Mouse (Mus musculus) lung, adult 2 months (tissue): ENCODE measurements at regions not wholly inside any gene's neighbourhood (a gene's known extent, or its start where the extent isn't known, plus 50 kb on each side); places are given as distances from the start of the nearest gene placed in this dataset.

Experiments
- DNase-seq: peaks from one replicate; pipeline ENCODE4 v3.0.0; 2022
- H3K4me1 ChIP-seq: fragments of 200-500 bp; 2 replicates; pipeline ENCODE4 v1.6.1; 2011; ENCODE audit warnings: low read length; ENCODE audit not compliant: control insufficient read depth, insufficient read depth
- H3K4me3 ChIP-seq: fragments of 200-500 bp; replicated peaks from 2 replicates; pipeline ENCODE3; 2011; ENCODE audit warnings: low read depth, mild to moderate bottlenecking, control low read depth, low read length; ENCODE audit errors: extremely low read depth
- CTCF ChIP-seq: fragments of 200-500 bp; IDR thresholded peaks from 2 replicates; pipeline ENCODE4 v1.5.1; 2011; ENCODE audit warnings: mild to moderate bottlenecking, low read length, control low read depth; ENCODE audit not compliant: insufficient read depth
- POLR2A ChIP-seq: fragments of 200-500 bp; IDR thresholded peaks from 2 replicates; pipeline ENCODE4 v1.6.1; 2011; ENCODE audit warnings: low read depth, mild to moderate bottlenecking, control low read depth, low read length, borderline replicate concordance; ENCODE audit errors: extremely low read depth
- WGBS: fragments of 180-500 bp; shearing (Covaris S2); methylation state at CpG from one replicate; pipeline ENCODE4 v1.1.7; 2018; 5-methylcytosine and 5-hydroxymethylcytosine counted together

DNA sequence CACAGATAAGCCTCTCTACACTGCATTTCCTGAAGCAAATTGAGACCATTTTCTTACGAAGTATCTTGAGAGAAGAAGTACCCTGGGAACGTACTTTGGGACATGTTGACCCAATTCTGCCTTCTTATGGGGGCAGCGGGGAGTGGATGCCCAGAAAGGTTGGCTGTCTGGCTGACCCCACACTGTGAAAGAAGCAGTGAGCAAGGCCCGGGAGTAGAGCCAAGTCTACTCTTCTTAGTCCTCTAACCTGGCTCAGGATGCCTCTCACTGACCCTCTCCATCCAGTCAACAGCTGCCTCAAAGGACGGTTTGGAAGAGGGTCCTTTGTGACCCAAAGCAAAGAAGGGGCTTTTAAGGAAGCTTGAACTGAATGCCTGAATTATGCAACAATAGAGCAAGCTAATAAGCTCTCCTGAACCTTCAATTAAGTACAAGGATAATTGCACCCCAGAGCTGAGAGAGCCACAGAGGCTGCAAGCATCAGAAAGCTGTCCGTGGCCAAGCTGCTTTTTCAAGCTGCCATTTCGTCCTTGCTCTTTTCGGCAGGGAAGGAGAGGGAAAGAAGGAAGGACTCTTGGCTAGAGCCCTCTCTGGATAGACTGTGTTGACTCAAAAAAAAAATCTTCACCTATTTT lies 70.3 kb downstream of the Pctp start:
- 66% methylated on average over 8 of the region's 8 CpGs for WGBS
- DNase-seq = no peak
- Histone ChIP-seq H3K4me1 (no peaks in the 10 kb centered on the region), H3K4me3 (no peak overlapping the region)
- TF ChIP-seq POLR2A (no peak), CTCF (no peak)

DNA sequence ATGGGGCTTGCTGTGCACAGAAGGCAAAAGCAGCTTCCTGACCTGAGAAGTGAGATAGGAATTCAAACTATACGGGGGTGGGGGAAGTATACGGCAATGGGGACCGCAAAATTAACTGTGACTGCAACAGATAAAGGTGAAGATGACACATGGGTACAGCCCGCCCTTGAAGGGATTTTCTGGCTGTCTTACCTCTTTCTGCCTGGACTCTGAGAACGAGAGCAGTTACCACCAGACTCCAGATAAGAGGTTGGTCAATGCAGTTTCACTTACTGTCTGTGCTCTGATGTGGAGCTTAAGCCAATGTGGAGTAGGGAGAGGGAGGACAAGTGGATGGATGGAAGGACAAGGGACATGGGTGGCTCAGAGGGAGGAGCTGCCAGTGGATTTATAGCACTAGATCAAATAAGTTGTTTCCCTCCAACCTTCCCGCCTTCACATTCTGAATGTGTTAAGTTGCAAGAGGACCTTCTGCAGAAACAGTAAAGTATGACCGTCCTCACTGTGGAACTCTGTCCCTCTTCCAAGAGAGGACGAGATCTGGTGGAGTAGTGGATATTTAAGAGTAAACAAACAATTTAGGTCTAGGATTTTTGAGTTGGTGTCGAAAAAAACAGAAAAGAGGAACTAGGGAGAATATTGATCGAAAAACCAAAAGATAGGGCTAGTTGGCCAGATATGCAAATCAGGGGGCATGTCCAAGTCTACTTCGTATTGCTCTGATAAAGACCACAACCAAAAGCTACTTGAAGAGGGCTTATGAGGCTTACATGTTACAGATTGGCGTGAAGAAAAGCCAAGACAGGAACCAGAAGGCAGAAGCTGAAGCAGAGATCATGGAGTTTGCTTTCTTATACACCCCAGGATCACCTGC lies 73.3 kb downstream of the Pctp start:
- 79% methylated on average over 12 of the region's 12 CpGs for WGBS
- no peak for TF ChIP-seq POLR2A
- H3K4me3 ChIP-seq = no peak overlapping the region
- DNase-seq = no peak
- H3K4me1 ChIP-seq = no peaks in the 10 kb centered on the region

DNA sequence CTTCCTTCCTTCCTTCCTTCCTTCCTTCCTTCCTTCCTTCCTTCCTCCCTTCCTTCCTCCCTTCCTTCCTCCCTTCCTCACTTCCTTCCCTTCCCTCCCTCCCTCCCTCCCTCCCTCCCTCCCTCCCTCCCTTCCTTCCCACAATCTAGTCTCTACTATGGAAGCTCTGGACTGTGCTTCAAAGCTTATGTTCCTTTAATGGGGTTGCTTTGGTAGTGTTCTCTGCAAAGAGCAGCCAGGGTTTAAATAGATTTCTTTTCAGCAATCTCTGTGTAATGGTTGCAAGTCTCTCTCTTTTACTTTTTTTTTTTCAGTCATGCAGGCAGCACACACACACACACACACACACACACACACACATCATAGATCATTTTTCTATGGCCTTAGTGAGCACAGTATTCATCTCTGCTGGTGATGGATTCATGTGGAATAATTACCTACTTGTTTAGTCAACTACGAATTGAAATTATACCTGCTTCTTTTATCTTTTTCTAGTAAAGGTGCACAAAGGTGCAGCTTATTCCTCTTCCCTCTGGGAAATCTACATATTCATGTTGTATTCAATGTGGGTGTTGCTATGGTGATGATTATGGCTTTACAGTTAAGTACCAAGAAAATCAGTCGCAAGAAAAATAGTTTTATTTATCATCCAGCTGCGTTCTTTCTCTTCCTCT lies 75.1 kb downstream of the Pctp start:
- H3K4me3 ChIP-seq = no peak overlapping the region
- TF ChIP-seq CTCF (no peak), POLR2A (no peak)
- 88% methylated on average over 3 of the region's 3 CpGs for WGBS
- no peaks in the 10 kb centered on the region for H3K4me1 ChIP-seq
- no peak for DNase-seq

DNA sequence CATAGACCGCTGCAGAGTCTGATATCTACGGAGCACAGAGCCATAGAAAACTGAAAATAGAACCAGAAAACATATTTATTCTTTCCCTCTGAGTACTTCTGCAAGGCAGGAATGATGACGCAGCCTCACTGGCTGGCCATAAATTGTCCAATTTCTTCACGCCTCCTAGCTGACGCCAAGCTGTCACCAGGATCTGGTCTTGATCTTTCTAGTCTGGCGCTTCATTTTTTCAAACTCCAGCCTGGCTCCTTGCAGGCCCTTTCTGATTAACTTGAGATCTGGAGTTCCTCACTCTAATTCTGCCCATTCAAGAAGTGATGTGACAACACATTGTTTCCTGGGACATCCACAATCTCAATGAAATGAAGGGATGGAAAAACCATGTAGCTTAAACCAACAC lies 80.1 kb downstream of the Pctp start:
- TF ChIP-seq POLR2A = no peak
- no peak for TF ChIP-seq CTCF
- DNase-seq = no peak
- 70% methylated on average over 6 of the region's 6 CpGs for WGBS
- Histone ChIP-seq H3K4me3 (no peak overlapping the region), H3K4me1 (no peaks in the 10 kb centered on the region)

DNA sequence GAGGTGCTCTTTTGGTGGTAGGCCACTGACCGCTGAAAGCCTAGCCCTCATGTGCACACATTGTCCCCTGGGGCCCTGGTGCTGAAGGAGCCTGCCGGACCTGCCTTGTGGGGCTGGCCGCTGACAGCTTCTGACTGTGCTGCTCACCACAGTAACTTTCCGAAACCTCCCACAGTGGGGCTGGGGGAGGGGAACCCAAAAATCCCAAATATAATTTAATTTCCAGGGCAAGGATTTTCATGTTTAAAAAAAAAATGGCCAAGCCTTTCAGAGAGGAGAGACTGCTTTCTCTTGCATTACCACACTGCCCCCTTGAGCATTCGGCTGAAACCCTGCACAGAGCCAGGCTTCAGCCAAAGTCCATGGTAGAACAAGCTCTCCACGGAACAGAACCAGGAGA lies 81.5 kb downstream of the Pctp start:
- WGBS = 43% methylated on average over 6 of the region's 6 CpGs
- TF ChIP-seq CTCF (peak; percentile 63), POLR2A (no peak)
- Histone ChIP-seq H3K4me1 (no peaks in the 10 kb centered on the region), H3K4me3 (no peak overlapping the region)
- peak; percentile 11 for DNase-seq

DNA sequence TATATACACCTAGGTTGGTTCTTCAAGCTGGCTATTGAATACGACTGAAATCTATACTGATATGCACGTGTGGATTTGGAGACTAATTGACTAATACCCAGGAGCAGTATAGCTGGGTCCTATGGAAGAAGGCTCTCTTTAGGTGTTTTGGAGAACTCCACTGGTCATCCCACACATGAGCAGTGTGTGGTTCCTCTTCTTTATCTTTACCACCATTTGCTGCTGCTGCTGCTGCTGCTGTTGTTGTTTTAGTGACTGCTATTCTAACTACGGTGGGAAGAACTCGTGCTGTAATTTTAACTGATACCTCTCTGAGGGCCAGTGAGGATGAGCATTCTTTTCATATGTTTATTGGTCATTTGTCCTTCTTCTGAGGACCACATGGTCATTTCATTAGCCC lies 86.9 kb downstream of the Pctp start:
- WGBS = 66% methylated on average over 4 of the region's 4 CpGs
- no peak overlapping the region for H3K4me3 ChIP-seq
- TF ChIP-seq CTCF (no peak), POLR2A (no peak)
- no peaks in the 10 kb centered on the region for H3K4me1 ChIP-seq
- DNase-seq = no peak

DNA sequence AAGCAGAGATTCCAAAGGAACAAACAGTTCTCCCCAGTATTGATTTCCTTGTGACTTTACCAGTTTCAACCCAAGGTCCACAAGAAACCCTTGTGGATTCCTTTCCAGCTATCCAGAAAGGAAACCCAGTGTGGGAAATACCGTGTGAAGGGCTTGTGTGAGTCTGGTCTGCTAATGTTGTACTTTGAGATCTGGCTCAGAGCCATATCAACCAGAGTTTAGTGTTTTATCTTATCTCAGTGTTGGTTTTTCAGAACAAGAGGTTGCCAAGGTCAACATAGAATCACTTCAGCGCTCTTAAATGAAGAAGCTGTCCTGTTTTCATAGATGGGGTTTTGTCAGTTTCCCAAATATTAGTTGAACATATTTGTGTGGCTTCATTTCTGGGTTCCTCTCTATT lies 88.1 kb downstream of the Pctp start:
- TF ChIP-seq POLR2A (no peak), CTCF (no peak)
- no peak for DNase-seq
- WGBS = 38% methylated on average over 2 of the region's 2 CpGs
- H3K4me3 ChIP-seq = no peak overlapping the region
- no peaks in the 10 kb centered on the region for H3K4me1 ChIP-seq

DNA sequence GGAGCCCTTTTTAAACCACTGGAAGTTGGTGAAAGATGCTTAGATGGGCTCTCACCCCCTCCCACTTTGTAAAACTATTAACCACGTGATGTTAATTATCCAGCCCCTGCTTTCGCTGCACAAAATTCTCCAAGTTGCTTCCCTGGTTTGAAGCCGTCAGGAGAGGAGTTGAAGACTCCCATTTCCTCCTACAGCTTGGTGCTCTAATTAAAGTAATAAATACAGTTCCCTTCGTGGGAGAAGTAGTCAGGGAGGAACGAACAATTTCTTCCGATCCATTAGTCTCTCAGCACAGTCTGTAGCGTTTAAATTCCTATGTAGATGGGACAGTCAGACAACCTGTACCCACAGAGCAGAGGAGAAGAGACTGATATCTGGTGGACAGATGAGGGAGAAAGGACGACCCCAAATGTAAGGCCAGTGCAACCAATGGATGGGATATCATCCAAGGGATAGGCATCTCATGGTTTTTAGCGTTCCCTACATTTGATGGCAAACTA lies 101.4 kb downstream of the Pctp start:
- Histone ChIP-seq H3K4me3 (no peak overlapping the region), H3K4me1 (no peaks in the 10 kb centered on the region)
- no peak for TF ChIP-seq CTCF
- TF ChIP-seq POLR2A = no peak
- WGBS = 74% methylated on average over 9 of the region's 9 CpGs
- DNase-seq = no peak

DNA sequence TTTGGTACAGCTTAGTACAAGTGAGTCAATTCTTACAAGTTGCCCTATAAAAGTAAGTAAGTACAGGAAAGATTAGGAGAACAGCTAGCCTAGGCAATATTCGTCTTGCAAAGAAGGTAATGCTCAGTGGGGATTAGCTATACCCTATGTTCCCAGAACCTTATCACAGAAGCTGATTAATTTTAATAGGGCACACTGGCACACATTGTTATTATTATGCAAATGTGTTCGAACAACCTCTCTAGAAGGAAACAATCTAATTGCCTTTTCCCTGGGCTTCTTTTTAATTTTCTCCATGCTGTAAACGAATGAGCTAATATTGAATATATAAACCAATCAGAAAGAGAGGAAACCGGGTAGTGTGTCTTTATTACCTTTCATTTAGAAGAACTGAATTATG lies 104.2 kb downstream of the Pctp start:
- 77% methylated on average over 4 of the region's 4 CpGs for WGBS
- no peak for DNase-seq
- TF ChIP-seq POLR2A = no peak
- no peak for TF ChIP-seq CTCF
- Histone ChIP-seq H3K4me1 (no peaks in the 10 kb centered on the region), H3K4me3 (no peak overlapping the region)

DNA sequence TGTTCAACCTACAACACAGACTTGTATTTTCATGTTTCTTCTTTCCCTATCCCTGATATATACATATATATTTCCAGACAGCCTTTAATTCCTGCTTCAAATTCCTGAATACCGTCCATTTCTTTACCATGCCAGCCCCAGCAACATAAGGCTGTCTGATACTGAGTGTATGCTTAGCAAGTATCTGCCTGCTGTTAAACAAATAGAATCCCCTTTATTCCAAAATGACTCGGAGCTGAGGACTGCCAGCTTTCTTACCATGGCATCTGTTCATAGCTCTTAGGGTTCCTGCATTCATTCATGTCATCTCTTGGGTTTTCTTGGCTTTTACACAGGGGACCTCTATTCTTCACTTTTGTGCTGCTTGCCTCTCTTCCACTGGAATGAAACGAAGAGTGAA lies 105.8 kb downstream of the Pctp start:
- Histone ChIP-seq H3K4me1 (no peaks in the 10 kb centered on the region), H3K4me3 (no peak overlapping the region)
- WGBS = 56% methylated on average over 3 of the region's 3 CpGs
- no peak for TF ChIP-seq CTCF
- TF ChIP-seq POLR2A = no peak
- DNase-seq = no peak
